Mouse (Mus musculus) ES-Bruce4 (cell line): ENCODE measurements at regions not wholly inside any gene's neighbourhood (a gene's known extent, or its start where the extent isn't known, plus 50 kb on each side); places are given as distances from the start of the nearest gene placed in this dataset.
A peak's percentile ranks its signal among the peaks of the same experiment; 100 is the strongest.
"Not testable (repeated sequence)": the region's sequence is repeated elsewhere in the genome, so short reads cannot be mapped to it uniquely, and the experiment has no call there.

ENCODE experiments used
- H3K27ac ChIP-seq: 2 replicates; pipeline ENCODE4 v1.5.1; 2012; ENCODE audit warnings: low read length, inconsistent platforms; ENCODE audit not compliant: insufficient read depth
- H3K27me3 ChIP-seq: 2 replicates; pipeline ENCODE4 v1.6.1; 2012; ENCODE audit warnings: mild to moderate bottlenecking, low read length, inconsistent platforms; ENCODE audit not compliant: control insufficient read depth, poor library complexity, insufficient read depth, severe bottlenecking
- H3K36me3 ChIP-seq: 2 replicates; pipeline ENCODE4 v1.6.1; 2012; ENCODE audit warnings: inconsistent platforms, mild to moderate bottlenecking, low read length, moderate library complexity; ENCODE audit not compliant: control insufficient read depth, poor library complexity, insufficient read depth, severe bottlenecking
- H3K4me1 ChIP-seq: one replicate; pipeline ENCODE4 v1.8.1; 2011; ENCODE audit warnings: low read length; ENCODE audit not compliant: control insufficient read depth, insufficient read depth
- H3K4me3 ChIP-seq: 2 replicates; pipeline ENCODE4 v1.5.1; 2011; ENCODE audit warnings: low read depth, mild to moderate bottlenecking, low read length
- H3K9ac ChIP-seq: 2 replicates; pipeline ENCODE4 v1.6.1; 2012; ENCODE audit warnings: low read depth, mild to moderate bottlenecking, inconsistent platforms; ENCODE audit not compliant: poor library complexity, severe bottlenecking
- H3K9me3 ChIP-seq: replicated peaks from 2 replicates; pipeline ENCODE4 v1.6.1; 2012; ENCODE audit warnings: mild to moderate bottlenecking, low read length, inconsistent platforms; ENCODE audit not compliant: control insufficient read depth, poor library complexity, insufficient read depth, severe bottlenecking
- CTCF ChIP-seq: IDR thresholded peaks from one replicate; pipeline ENCODE4 v1.8.1; 2011; ENCODE audit warnings: low read depth, low read length
- EP300 ChIP-seq: IDR thresholded peaks from 2 replicates; pipeline ENCODE4 v1.6.1; 2011; ENCODE audit warnings: low read depth, low read length; ENCODE audit not compliant: insufficient read depth
- POLR2A ChIP-seq: IDR thresholded peaks from one replicate; pipeline ENCODE4 v1.8.1; 2011; ENCODE audit warnings: low read length; ENCODE audit not compliant: insufficient read depth

- no peaks in the 10 kb centered on the region for H3K36me3 ChIP-seq
- H3K27ac ChIP-seq = no peak overlapping the region
- no peaks in the 10 kb centered on the region for H3K9me3 ChIP-seq
- H3K9ac ChIP-seq = no peak overlapping the region
- TF ChIP-seq POLR2A (no peak), CTCF (no peak), EP300 (no peak)
- H3K4me3 ChIP-seq = no peak overlapping the region
- no peaks in the 10 kb centered on the region for H3K27me3 ChIP-seq
- H3K4me1 ChIP-seq = no peaks in the 10 kb centered on the region
Observed at GRCm38 (mm10) chr8:5285708-5286161, 180.6 kb upstream of the Slc10a2 start.

DNA sequence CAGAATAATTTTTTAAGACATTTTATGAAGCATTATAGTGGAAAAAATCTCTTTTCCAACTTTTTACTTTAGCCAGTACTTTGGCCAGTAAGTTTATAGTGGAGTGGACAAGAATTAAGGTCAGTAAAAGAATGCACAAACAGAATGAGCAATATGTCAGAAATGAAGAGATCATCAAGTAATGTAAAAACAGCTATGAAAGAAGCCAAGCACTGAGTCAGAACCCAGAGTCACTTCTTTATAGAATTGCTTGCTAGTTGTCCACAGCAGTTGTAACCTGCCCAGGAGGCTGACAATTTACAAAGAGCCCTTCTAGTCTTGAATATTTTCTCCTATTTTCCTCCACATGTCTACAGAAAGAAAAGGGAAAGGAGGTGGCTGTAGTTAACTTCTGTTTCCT lies 178.6 kb upstream of the Slc10a2 start:
- Histone ChIP-seq H3K27ac (no peak overlapping the region), H3K4me3 (no peak overlapping the region), H3K4me1 (no peaks in the 10 kb centered on the region), H3K27me3 (no peaks in the 10 kb centered on the region), H3K36me3 (no peaks in the 10 kb centered on the region), H3K9ac (no peak overlapping the region), H3K9me3 (no peaks in the 10 kb centered on the region)
- TF ChIP-seq POLR2A (no peak), EP300 (no peak), CTCF (no peak)

DNA sequence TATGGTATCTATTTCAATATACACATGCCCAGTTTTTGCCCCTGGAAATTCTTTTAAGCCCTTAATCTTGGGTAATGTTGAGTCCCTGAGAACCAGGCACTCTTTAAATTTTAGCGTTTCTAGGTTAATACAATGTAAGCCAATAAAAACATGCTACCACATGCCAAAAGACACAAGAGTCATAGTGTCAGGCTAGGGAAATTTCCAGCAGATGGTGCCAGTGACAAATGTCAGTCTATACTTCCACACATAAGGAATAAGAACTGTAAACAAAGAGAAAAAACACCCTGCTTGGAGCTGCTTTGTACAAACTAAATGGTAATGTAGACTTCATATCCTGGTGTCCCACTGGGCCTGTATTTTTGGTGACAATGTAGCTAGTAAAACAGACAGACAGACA lies 157.2 kb upstream of the Slc10a2 start:
- Histone ChIP-seq H3K27ac (no peak overlapping the region), H3K4me3 (no peak overlapping the region), H3K4me1 (no peaks in the 10 kb centered on the region), H3K27me3 (no peaks in the 10 kb centered on the region), H3K36me3 (no peaks in the 10 kb centered on the region), H3K9ac (no peak overlapping the region), H3K9me3 (no peaks in the 10 kb centered on the region)
- TF ChIP-seq EP300 (no peak), POLR2A (no peak), CTCF (no peak)

DNA sequence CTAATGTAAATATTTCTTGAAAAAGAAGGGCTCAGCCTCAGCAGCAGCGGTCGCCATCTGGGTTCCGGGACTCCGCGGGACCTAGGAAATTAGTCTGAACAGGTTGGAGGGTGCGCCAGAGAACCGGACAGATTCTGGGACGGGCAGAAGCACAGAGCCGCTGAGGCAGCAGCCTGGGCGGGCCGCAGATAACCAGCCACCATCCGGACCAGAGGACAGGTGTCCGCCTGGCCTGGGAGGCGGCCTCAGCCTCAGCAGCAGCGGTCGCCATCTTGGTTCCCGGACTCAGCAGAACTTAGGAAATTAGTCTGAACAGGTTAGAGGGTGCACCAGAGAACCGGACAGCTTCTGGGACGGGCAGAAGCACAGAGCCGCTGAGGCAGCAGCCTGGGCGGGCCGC lies 136.7 kb upstream of the Slc10a2 start:
- not testable (repeated sequence) for H3K9ac ChIP-seq, H3K36me3 ChIP-seq, H3K4me1 ChIP-seq, H3K27ac ChIP-seq, H3K27me3 ChIP-seq, H3K9me3 ChIP-seq
- peak overlapping the region; percentile 48 for H3K4me3 ChIP-seq
